Mouse (Mus musculus): ENCODE measurements around the gene Tns1. TPM values are rescaled to one million over a fixed set of nuclear protein-coding genes. Genes with fewer than 3 reads are reported as not detected.

The Tns1 gene
- polyA plus RNA-seq, 1 experiment from 2014 or later: 65.4 TPM

DNA sequence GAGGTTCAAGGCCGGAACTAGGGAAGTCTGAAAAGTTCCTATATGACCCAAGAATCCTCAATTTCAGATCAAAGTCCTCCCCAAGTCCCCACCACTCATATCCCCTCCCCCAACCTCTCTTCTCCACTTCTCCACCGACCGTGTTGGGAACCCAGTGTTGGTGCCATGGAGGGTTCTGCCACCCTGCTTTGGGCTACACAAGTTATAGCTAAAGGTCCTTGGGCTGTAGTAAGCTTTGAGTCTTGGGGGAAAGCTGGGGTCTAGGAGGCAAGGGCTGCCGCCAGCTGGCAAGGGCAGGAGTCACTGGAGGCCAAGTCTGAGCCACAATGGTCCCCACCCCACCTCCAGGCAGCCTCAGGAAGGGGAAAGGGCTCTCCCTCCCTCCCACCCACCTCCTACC, 88.8 kb downstream of the Tns1 start:
- no peaks in the 10 kb centered on the region for H3K27me3 ChIP-seq (ENCODE audit: insufficient read depth, low read length)
- no peaks in the 10 kb centered on the region for H3K36me3 ChIP-seq (ENCODE audit: insufficient read depth, low read length)
- peak overlapping the region; percentile 60 for H3K4me2 ChIP-seq (ENCODE audit: low read length)
- peak overlapping the region; percentile 92 for H3K27ac ChIP-seq
- peak overlapping the region; percentile 73 for H3K4me3 ChIP-seq (replicated peaks; ENCODE audit: low read depth, low read length)
- no peak for DNase-seq (ENCODE audit: low spot score)
- H3K9ac ChIP-seq (ENCODE audit: low read depth, low read length): peak overlapping the region; percentile 74
- H3K9me3 ChIP-seq (replicated peaks; ENCODE audit: low read length): no peaks in the 10 kb centered on the region
- ATAC-seq (replicated peaks; ENCODE audit: low FRiP score, low read depth): no peak
- WGBS: 42% methylated on average over 4 of the region's 4 CpGs
- no peak for TF ChIP-seq CTCF (IDR thresholded peaks at IDR 0.05; ENCODE audit: low read depth)
- peaks cover 58% of the 10 kb centered on the region for H3K4me1 ChIP-seq (replicated peaks; ENCODE audit: insufficient read depth, low read length)

DNA sequence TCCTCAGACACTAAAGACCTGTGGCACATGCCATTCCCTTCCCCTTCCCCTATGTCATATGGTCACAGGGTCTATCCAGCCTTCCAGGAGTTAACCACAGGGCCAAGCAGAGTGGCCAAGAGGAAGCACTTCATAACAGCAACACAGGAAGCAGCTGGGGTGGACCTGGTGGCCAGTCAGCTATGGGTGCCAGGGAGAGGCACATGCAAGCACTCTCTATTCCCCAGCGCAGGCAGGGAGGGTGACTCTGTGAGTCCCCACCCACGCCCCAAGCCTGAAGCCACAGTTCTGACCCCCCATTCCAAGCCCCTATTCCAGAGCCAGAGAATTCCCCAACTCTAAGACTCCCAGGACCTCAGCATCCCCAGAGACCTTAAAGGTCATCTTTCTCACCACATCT, 89.5 kb downstream of the Tns1 start:
- H3K4me2 ChIP-seq (ENCODE audit: low read length): peak overlapping the region; percentile 60
- no peaks in the 10 kb centered on the region for H3K27me3 ChIP-seq (ENCODE audit: insufficient read depth, low read length)
- no peaks in the 10 kb centered on the region for H3K36me3 ChIP-seq (ENCODE audit: insufficient read depth, low read length)
- no peaks in the 10 kb centered on the region for H3K9me3 ChIP-seq (replicated peaks; ENCODE audit: low read length)
- ATAC-seq (replicated peaks; ENCODE audit: low FRiP score, low read depth) (no peak), DNase-seq (ENCODE audit: low spot score) (no peak)
- H3K27ac ChIP-seq: peak overlapping the region; percentile 92
- H3K4me1 ChIP-seq (replicated peaks; ENCODE audit: insufficient read depth, low read length): peaks cover 65% of the 10 kb centered on the region
- TF ChIP-seq CTCF (IDR thresholded peaks at IDR 0.05; ENCODE audit: low read depth): no peak
- peak overlapping the region; percentile 73 for H3K4me3 ChIP-seq (replicated peaks; ENCODE audit: low read depth, low read length)
- WGBS: 56% methylated on average over 2 of the region's 2 CpGs
- peak overlapping the region; percentile 74 for H3K9ac ChIP-seq (ENCODE audit: low read depth, low read length)

DNA sequence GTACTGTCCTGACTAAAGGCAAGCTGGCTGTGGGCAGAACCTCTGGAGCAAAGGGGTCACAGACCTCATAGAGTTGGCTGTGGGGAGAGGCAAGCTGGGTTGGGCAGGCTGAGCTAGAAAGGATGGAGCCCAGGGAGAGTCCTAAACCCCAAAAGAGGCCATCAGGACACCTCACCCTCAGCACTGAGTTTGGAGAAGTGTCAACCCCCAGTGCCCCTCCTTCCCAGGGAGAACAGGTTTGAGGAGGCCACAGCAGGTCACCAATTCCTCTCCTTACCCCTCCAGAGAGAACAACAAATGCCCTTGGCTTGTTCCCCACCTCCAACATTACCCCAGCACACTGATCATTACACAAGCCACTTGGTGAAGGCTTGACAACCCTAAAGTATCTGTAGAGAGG, 90.0 kb downstream of the Tns1 start:
- Histone ChIP-seq H3K9me3 (replicated peaks; ENCODE audit: low read length) (no peaks in the 10 kb centered on the region), H3K27ac (peak overlapping the region; percentile 92), H3K4me1 (replicated peaks; ENCODE audit: insufficient read depth, low read length) (peaks cover 70% of the 10 kb centered on the region), H3K9ac (ENCODE audit: low read depth, low read length) (peak overlapping the region; percentile 49; the same call in 1 of the 2 replicates), H3K4me2 (ENCODE audit: low read length) (peak overlapping the region; percentile 60), H3K36me3 (ENCODE audit: insufficient read depth, low read length) (no peaks in the 10 kb centered on the region), H3K4me3 (replicated peaks; ENCODE audit: low read depth, low read length) (peak overlapping the region; percentile 73; the same call in 1 of the 2 replicates), H3K27me3 (ENCODE audit: insufficient read depth, low read length) (no peaks in the 10 kb centered on the region)
- ATAC-seq (replicated peaks; ENCODE audit: low FRiP score, low read depth): no peak
- no peak for DNase-seq (ENCODE audit: low spot score)
- TF ChIP-seq CTCF (IDR thresholded peaks at IDR 0.05; ENCODE audit: low read depth): no peak

DNA sequence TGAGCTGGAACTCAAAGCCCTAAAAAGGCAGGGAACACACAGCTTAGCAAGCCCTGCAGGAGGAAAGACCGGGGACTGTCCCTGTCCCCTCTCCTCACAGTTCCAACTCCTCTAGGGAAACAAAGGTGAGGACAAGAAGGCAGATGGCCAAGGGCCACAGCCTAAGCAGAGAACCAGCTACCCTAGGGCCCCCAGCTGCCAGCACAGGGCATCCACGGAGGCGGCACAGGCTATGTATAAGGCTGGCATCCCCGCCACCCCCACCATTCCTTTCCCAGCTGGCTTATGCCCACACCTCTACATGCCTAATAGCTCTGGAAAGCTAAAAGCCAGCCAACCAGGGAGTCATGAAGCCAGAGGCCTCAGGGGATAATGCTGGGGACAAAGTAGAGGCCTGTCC, 90.8 kb downstream of the Tns1 start:
- no peak for DNase-seq (ENCODE audit: low spot score)
- TF ChIP-seq CTCF (IDR thresholded peaks at IDR 0.05; ENCODE audit: low read depth): no peak

DNA sequence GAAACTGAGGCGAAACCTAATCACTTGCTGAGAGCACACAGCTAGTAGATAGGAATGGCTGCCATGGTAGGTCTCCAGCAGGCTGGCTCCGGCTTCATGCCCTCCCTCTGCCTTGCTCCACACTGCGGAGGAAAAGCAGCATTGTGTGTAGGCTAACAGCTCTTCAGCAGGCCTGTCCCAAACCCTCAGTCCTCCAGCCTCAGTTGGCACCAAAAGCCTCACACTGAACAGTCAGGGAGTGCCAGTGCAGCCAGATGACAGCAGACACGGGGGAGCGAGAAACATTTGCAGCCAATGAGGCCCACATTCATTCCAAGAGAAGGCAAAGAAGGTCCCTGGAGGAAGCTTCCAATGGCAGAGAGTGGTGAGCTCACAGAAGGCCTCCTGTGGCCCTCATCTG, 91.3 kb downstream of the Tns1 start:
- TF ChIP-seq CTCF (IDR thresholded peaks at IDR 0.05; ENCODE audit: low read depth): no peak
- H3K27me3 ChIP-seq (ENCODE audit: insufficient read depth, low read length): no peaks in the 10 kb centered on the region
- no peak for DNase-seq (ENCODE audit: low spot score)
- ATAC-seq (replicated peaks; ENCODE audit: low FRiP score, low read depth): no peak
- H3K27ac ChIP-seq: peak overlapping the region; percentile 92
- H3K4me1 ChIP-seq (replicated peaks; ENCODE audit: insufficient read depth, low read length): peaks cover 78% of the 10 kb centered on the region
- H3K36me3 ChIP-seq (ENCODE audit: insufficient read depth, low read length): no peaks in the 10 kb centered on the region
- H3K9me3 ChIP-seq (replicated peaks; ENCODE audit: low read length): no peaks in the 10 kb centered on the region
- H3K4me2 ChIP-seq (ENCODE audit: low read length): peak overlapping the region; percentile 60
- H3K4me3 ChIP-seq (replicated peaks; ENCODE audit: low read depth, low read length): no peak overlapping the region
- H3K9ac ChIP-seq (ENCODE audit: low read depth, low read length): peak overlapping the region; percentile 49; the same call in 1 of the 2 replicates
- 77% methylated on average over 5 of the region's 5 CpGs for WGBS

More for the DNA sequence above, 90.8 kb downstream of the Tns1 start:
- peaks cover 78% of the 10 kb centered on the region for H3K4me1 ChIP-seq (replicated peaks; ENCODE audit: insufficient read depth, low read length)
- H3K4me3 ChIP-seq (replicated peaks; ENCODE audit: low read depth, low read length): no peak overlapping the region
- 60% methylated on average over 4 of the region's 4 CpGs for WGBS
- H3K27me3 ChIP-seq (ENCODE audit: insufficient read depth, low read length): no peaks in the 10 kb centered on the region
- H3K9ac ChIP-seq (ENCODE audit: low read depth, low read length): peak overlapping the region; percentile 49; the same call in 1 of the 2 replicates
- ATAC-seq (replicated peaks; ENCODE audit: low FRiP score, low read depth): no peak
- H3K36me3 ChIP-seq (ENCODE audit: insufficient read depth, low read length): no peaks in the 10 kb centered on the region
- peak overlapping the region; percentile 92 for H3K27ac ChIP-seq
- no peaks in the 10 kb centered on the region for H3K9me3 ChIP-seq (replicated peaks; ENCODE audit: low read length)
- H3K4me2 ChIP-seq (ENCODE audit: low read length): peak overlapping the region; percentile 60

DNA sequence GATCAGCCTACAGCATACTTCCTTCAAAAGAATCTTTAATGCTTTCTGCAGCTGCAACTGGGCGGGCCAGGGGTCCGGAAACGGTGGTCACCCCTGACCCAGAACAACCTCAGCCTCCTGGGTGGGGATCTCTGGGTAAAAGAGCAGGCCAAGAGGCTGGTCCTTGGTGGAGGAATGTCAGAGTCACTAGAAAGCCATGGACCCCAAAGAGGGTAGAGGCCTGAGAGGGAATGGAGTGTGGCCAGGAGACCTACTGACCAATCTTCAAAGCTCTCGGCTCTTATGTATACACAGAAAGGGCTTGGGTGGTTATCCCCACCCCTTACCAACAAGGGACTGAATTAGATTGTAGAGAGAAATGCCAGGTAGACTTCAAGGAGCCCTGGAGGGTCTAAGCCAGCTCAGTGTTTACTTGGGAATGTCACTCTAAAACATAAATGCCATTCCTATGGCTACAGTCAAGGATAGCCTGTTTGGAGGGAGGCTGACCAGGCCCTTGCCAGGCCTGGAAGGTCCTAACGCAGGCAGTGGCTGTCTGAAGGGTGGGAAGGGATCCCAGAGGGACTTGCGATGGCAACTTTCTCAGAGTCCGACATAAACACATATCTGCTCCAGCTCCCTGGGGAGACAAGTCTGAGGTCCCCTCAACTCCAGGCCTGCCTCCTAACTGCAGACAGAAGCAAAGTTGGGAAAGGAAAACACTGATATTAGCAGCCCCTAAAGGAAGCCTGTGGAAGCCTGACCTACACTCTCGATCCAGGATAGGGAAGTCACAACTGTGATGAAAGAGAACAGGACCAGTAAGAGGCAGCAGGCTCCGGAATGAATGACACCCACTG, 92.3 kb downstream of the Tns1 start:
- peak; percentile 54 for DNase-seq (ENCODE audit: low spot score)
- Histone ChIP-seq H3K36me3 (ENCODE audit: insufficient read depth, low read length) (no peaks in the 10 kb centered on the region), H3K4me3 (replicated peaks; ENCODE audit: low read depth, low read length) (0 out of 2 replicates have a peak overlapping the region, but pooled peaks have one; percentile 6), H3K27ac (peak overlapping the region; percentile 92), H3K4me2 (ENCODE audit: low read length) (peak overlapping the region; percentile 41), H3K9ac (ENCODE audit: low read depth, low read length) (peak overlapping the region; percentile 46; the same call in 1 of the 2 replicates), H3K9me3 (replicated peaks; ENCODE audit: low read length) (no peaks in the 10 kb centered on the region), H3K27me3 (ENCODE audit: insufficient read depth, low read length) (no peaks in the 10 kb centered on the region), H3K4me1 (replicated peaks; ENCODE audit: insufficient read depth, low read length) (peaks cover 84% of the 10 kb centered on the region)
- WGBS: 40% methylated on average over 9 of the region's 9 CpGs
- no peak for ATAC-seq (replicated peaks; ENCODE audit: low FRiP score, low read depth)
- no peak for TF ChIP-seq CTCF (IDR thresholded peaks at IDR 0.05; ENCODE audit: low read depth)

Data from kidney, postnatal 0 days (tissue).